Mouse (Mus musculus) central nervous system, embryonic 18 days (tissue): Measurements from ENCODE around the gene Cog1. TPM values are rescaled to one million over a fixed set of nuclear protein-coding genes. Genes with fewer than 3 reads are reported as not detected.

ENCODE experiments used
- polyA plus RNA-seq: library from polyadenylated mRNA; depleted of rRNA; stranded (reverse); fragments of >200 nt; gene quantifications from 2 replicates; pipeline ENCODE4 v1.2.3, GENCODE M21; 2012; rRNA removed

Gene Cog1
- 48.7 and 49.8 TPM in 2 replicates for polyA plus RNA-seq

GRCm38 (mm10) chr11:113648690-113649352 lies at the start of gene Cog1:
Cog1 (plus strand) TSS chr11:113649169.

GRCm38 (mm10) chr11:113618672-113619419 lies 30.1 kb upstream of the Cog1 start, which contains the start of gene Sstr2:
Sstr2 (plus strand) TSS chr11:113619342.

GRCm38 (mm10) chr11:113649353-113650210 lies 613 bp downstream of the Cog1 start, which contains the start of gene Slc39a11:
Slc39a11 (minus strand) TSS chr11:113650079.

GRCm38 (mm10) chr11:113683957-113684706 lies 35.2 kb downstream of the Cog1 start, which contains the start of the genes Fam104a and D11Wsu47e:
Fam104a (minus strand) TSS chr11:113684155.
D11Wsu47e (plus strand) TSS chr11:113684412.

GRCm38 (mm10) chr11:113709731-113710256 lies 60.8 kb downstream of the Cog1 start, which contains the start of gene Cpsf4l:
Cpsf4l (minus strand) TSS chr11:113710017.

Other genes starting within 250 kb of the Cog1 start
- gene Sstr2, start 29.8 kb upstream of the Cog1 start, polyA plus RNA-seq, result 26.3 and 29.3 TPM in 2 replicates
- gene Slc39a11, start 910 bp downstream of the Cog1 start, polyA plus RNA-seq, result 25.1 and 27.8 TPM in 2 replicates
- 30.5 and 31.8 TPM in 2 replicates for gene Fam104a, start 35.0 kb downstream of the Cog1 start, polyA plus RNA-seq
- gene D11Wsu47e, start 35.2 kb downstream of the Cog1 start, polyA plus RNA-seq, result 29.5 and 30.5 TPM in 2 replicates
- 0.07 and 0.08 TPM in 2 replicates for gene Cpsf4l, start 60.8 kb downstream of the Cog1 start, polyA plus RNA-seq
- 46.2 and 50.7 TPM in 2 replicates for gene Cdc42ep4, start 102.7 kb downstream of the Cog1 start, polyA plus RNA-seq